11 mouse cellular contexts compared by ENCODE assay signal in genomic region chr5:62205384-62205783, GRCm38 (mm10).
"Had no signal": no experiment of that assay in that cellular context is flagged by ENCODE, and none has a peak within 500 bp of the region (broad histone marks: within the 10 kb centered on the region; RNA-seq: fewer than 3 reads in every experiment).

No protein-coding gene starts in this region.

- H3K27me3 ChIP-seq: limb, embryonic 13.5 days; neural tube, embryonic 12.5 days had no signal

- H3K9ac ChIP-seq: limb, embryonic 13.5 days; liver, embryonic 14.5 days; neural tube, embryonic 12.5 days had no signal

- H3K4me3 ChIP-seq: limb, embryonic 13.5 days; neural tube, embryonic 12.5 days had no signal

- H3K4me2 ChIP-seq: limb, embryonic 13.5 days; neural tube, embryonic 12.5 days had no signal

- H3K4me1 ChIP-seq: limb, embryonic 13.5 days; neural tube, embryonic 12.5 days had no signal

- DNase-seq: kidney, adult 9 months; kidney, postnatal 36 days; lung, adult 18-20 months; lung, postnatal 36 days; thymus, adult 18-20 months; thymus, postnatal 14 days had no signal

- H3K9me3 ChIP-seq: limb, embryonic 13.5 days; neural tube, embryonic 12.5 days had no signal

- H3K36me3 ChIP-seq: limb, embryonic 13.5 days; neural tube, embryonic 12.5 days had no signal

- H3K27ac ChIP-seq: kidney, postnatal 0 days; limb, embryonic 13.5 days; liver, embryonic 14.5 days; neural tube, embryonic 12.5 days; stomach, postnatal 0 days had no signal
